ENCODE assay signal across 16 mouse cellular contexts in the genomic region with DNA sequence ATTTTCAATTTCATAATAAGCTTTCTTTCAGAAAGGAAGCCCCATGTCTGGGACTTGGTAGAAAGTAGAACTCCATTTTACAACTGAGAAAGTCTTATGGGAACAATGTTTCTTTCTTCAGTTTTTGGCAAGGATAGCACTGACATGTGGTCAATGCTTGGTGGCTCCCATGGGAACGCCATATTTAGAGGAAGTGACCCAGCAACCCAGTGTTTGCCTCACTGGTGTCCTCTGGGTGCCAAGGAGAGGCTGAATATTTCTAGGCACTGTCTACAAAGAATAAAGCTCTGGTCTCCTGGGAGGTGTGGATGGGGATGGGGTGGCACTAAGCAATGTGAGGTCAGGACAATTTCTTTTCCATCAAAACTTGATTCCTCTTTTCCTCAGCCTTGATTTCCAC.
DNase-seq lines count a peak whose midpoint lies in the region; TF ChIP-seq lines count a peak whose summit lies in the region.
"Had no signal": no experiment of that assay in that cellular context is flagged by ENCODE, and none has a peak within 500 bp of the region (broad histone marks: within the 10 kb centered on the region; RNA-seq: fewer than 3 reads in every experiment).

No protein-coding gene starts in this region.

- TF ChIP-seq CTCF in heart, adult 2 months (IDR thresholded peaks at IDR 0.05) = no peak

- H3K4me3 ChIP-seq in heart, adult 2 months = no peak overlapping the region
- H3K4me3 ChIP-seq in heart, embryonic 10.5 days = no peak overlapping the region
- H3K4me3 ChIP-seq: erythroblast, embryonic 14.5 days; intestine, embryonic 15.5 days had no signal

- no peaks in the 10 kb centered on the region for H3K27me3 ChIP-seq in heart, adult 2 months (ENCODE audit: control insufficient read depth, insufficient read depth, low read length)
- no peaks in the 10 kb centered on the region for H3K27me3 ChIP-seq in heart, embryonic 10.5 days (ENCODE audit: insufficient read depth, poor library complexity, severe bottlenecking)
- H3K27me3 ChIP-seq: intestine, embryonic 15.5 days; Patski had no signal

- no peaks in the 10 kb centered on the region for H3K79me2 ChIP-seq in heart, adult 2 months (replicated peaks; ENCODE audit: control insufficient read depth, insufficient read depth, low read length)

- no peak for TF ChIP-seq EP300 in heart, adult 2 months (IDR thresholded peaks at IDR 0.05; ENCODE audit: insufficient read depth, low read depth, low read length)

- peak overlapping the region; percentile 3 for H3K27ac ChIP-seq in heart, adult 2 months
- no peak overlapping the region for H3K27ac ChIP-seq in heart, embryonic 10.5 days
- H3K27ac ChIP-seq: intestine, embryonic 15.5 days; liver, embryonic 14.5 days had no signal

- no peak overlapping the region for H3K9ac ChIP-seq in heart, adult 2 months (ENCODE audit: low read depth, low read length)
- H3K9ac ChIP-seq: intestine, embryonic 15.5 days; liver, embryonic 14.5 days had no signal

- DNase-seq in adrenal gland, postnatal 10 days = peak; percentile 25
- DNase-seq in adrenal gland, postnatal 25 days = no peak
- DNase-seq in heart, adult 2 months = peak; percentile 4 to 17
- no peak for DNase-seq in heart, embryonic 10.5 days (ENCODE audit: low spot score)
- DNase-seq in kidney, postnatal 25 days = peak; percentile 3 to 31
- no peak for DNase-seq in kidney, postnatal 14 days
- DNase-seq in right cerebral cortex, postnatal 36 days (ENCODE audit: low spot score in 2 of 2) = no peak
- DNase-seq in embryo, embryonic 10 days (ENCODE audit: low spot score) = no peak
- DNase-seq: gastrocnemius, postnatal 36 days; heart, postnatal 14 days; right cerebral cortex, postnatal 4 days; thymus, adult 2 months had no signal

- no peaks in the 10 kb centered on the region for H3K9me3 ChIP-seq in heart, embryonic 10.5 days
- H3K9me3 ChIP-seq: intestine, embryonic 15.5 days had no signal

- H3K36me3 ChIP-seq in heart, adult 2 months (ENCODE audit: control insufficient read depth, insufficient read depth, low read length) = 0 out of 2 replicates have a peak, but pooled peaks cover 2% of the 10 kb centered on the region
- H3K36me3 ChIP-seq in heart, embryonic 10.5 days = no peaks in the 10 kb centered on the region
- H3K36me3 ChIP-seq: intestine, embryonic 15.5 days had no signal

- WGBS in heart, adult 2 months = 50% methylated on average over 1 of the region's 1 CpGs
- WGBS in heart, embryonic 10.5 days = 84% methylated on average over 1 of the region's 1 CpGs

- H3K4me1 ChIP-seq in heart, adult 2 months (ENCODE audit: control insufficient read depth, insufficient read depth, low read length) = no peaks in the 10 kb centered on the region
- no peaks in the 10 kb centered on the region for H3K4me1 ChIP-seq in heart, embryonic 10.5 days
- H3K4me1 ChIP-seq: intestine, embryonic 15.5 days had no signal

- intact Hi-C loops in heart, adult 2 months (cut with DNase I) = no loop called here

- no peak for TF ChIP-seq POLR2A in heart, adult 2 months (IDR thresholded peaks at IDR 0.05; ENCODE audit: insufficient read depth, low read depth, low read length)

Comparison
In these comparisons a context has a peak if more than half of its experiments do, and no peak if none do; other contexts are left out.
1. DNase-seq: peak in adrenal gland, postnatal 10 days (single experiment), heart, adult 2 months (2 of 2) and kidney, postnatal 25 days (2 of 2); none in adrenal gland, postnatal 25 days (single experiment), heart, embryonic 10.5 days (single experiment), kidney, postnatal 14 days (single experiment), right cerebral cortex, postnatal 36 days (0 of 2) and embryo, embryonic 10 days (single experiment).